Mouse (Mus musculus): ENCODE data around the gene Eea1. TPM values are rescaled to one million over a fixed set of nuclear protein-coding genes. Genes with fewer than 3 reads are reported as not detected.

Gene Eea1
- total RNA-seq, 2 experiments from 2014 or later = 16.7 to 20.7 TPM

- no peak for DNase-seq
- intact Hi-C loops (cut with DNase I; ENCODE audit: low total_unique reads) = no loop called here
Measured at GRCm38 (mm10) chr10:95940901-95941767, 684 bp downstream of the Eea1 start.

- intact Hi-C loops (cut with DNase I; ENCODE audit: low total_unique reads) = no loop called here
- no peak for DNase-seq
Measured at GRCm38 (mm10) chr10:95941768-95942425, 1.4 kb downstream of the Eea1 start.

DNA sequence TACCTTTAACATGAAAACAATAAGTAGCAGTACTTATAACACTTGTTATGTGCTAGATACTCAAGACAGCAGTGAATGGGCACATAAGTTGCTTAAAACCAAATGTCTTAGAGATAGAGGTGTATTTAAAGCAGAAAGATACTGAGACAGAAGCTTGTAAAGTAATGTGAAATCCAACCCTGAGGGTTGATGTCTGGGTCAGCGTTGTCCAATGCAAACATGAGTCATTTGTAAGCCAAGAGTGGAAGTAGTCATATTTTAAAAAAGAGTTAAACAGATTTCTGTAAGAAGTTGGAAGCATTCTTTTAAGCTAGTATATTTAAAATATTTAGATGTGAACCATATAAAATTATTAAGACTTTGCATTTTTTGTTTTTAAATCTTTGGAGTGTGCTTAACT is 4.6 kb downstream of the Eea1 start:
- intact Hi-C loops (cut with DNase I; ENCODE audit: low total_unique reads) = no loop called here

GRCm38 (mm10) chr10:95949410-95949809 is 9.0 kb downstream of the Eea1 start:
- no peak for DNase-seq
- intact Hi-C loops (cut with DNase I; ENCODE audit: low total_unique reads) = no loop called here

More for the DNA sequence above, 4.6 kb downstream of the Eea1 start:
- no peak for DNase-seq

GRCm38 (mm10) chr10:95950194-95950593 is 9.7 kb downstream of the Eea1 start:
- intact Hi-C loops (cut with DNase I; ENCODE audit: low total_unique reads) = no loop called here
- DNase-seq = no peak

GRCm38 (mm10) chr10:95950797-95951196 is 10.3 kb downstream of the Eea1 start:
- no peak for DNase-seq
- intact Hi-C loops (cut with DNase I; ENCODE audit: low total_unique reads) = no loop called here

DNA sequence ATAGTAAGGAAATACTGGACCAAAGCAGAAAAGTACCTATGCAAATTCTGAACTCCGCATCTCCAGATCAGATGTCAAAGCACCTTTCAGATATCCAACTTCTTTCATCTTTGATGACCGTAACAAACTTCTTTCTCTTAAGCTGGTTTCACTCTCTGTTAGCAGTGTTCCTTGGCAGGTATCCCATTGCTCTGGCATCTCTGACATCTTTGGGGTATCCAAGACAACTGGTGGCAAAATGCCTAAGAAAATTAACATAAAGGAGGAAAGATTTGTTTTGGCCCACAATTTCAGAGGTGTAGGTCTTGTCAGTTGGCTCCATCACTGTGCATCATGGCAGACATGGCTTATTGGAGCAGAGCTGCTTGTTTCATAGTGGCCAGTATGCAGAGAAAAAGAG is 10.9 kb downstream of the Eea1 start:
- intact Hi-C loops (cut with DNase I; ENCODE audit: low total_unique reads) = no loop called here

DNA sequence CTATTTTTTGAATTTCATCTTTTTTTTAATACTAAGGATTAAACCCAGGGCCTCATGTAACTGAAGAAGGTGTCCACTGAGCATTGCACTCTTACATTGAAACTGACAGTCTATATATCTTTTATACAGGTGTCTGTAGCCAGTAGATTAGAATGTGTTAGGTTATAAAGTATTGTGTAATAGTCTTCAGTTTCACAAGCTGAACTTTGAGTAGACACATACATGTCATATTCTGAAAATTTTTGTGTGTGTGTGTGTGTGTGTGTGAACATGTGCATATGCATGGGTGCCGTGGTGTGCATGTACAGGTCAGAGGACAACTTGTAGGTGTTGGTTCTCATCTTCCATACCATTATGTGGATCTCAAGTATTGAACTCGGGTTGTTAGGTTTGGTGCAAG is 16.2 kb downstream of the Eea1 start:
- intact Hi-C loops (cut with DNase I; ENCODE audit: low total_unique reads) = no loop called here

More for the DNA sequence above, 10.9 kb downstream of the Eea1 start:
- no peak for DNase-seq

DNA sequence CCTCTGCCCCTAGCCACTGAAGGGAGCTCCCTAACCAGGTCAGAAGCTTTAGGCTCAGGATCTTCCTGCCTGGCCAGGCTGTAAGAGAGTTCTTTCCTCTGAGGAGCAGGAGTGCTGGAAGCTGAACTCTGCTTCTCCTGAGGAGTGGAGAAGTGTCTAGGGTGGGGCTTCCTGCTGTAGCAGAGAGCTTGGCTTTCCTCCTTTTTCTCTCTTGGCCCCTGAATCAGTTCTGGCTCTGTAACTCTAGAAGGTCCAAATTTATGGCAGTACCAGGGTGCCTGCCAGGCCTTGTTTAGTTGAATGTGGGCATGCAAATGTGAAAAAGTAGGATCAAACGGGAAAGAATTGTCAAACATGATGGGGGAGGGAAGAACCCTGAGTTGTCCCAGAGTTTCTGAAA is 17.1 kb downstream of the Eea1 start:
- DNase-seq = no peak

More for the DNA sequence above, 16.2 kb downstream of the Eea1 start:
- DNase-seq = no peak

DNA sequence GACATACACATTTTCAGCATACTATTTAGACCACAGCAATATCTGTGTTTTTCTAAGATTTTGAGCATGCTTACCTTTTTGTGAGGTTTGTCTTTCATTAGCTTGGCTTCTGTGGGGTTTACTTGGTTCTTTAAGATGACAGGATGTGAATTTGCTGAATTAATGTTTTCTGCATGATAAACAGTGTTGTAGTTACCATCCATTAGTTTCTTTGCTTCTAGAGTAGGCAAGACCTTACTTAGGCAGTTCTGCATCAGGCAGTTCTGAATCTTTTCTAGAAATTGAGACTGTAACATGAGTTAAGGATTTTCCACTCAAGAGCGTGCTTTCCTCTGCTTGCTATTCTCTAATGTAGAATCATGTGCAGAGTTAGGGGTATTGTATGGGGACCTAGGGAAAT is 24.2 kb downstream of the Eea1 start:
- DNase-seq = no peak

More for the DNA sequence above, 17.1 kb downstream of the Eea1 start:
- intact Hi-C loops (cut with DNase I; ENCODE audit: low total_unique reads) = no loop called here

DNA sequence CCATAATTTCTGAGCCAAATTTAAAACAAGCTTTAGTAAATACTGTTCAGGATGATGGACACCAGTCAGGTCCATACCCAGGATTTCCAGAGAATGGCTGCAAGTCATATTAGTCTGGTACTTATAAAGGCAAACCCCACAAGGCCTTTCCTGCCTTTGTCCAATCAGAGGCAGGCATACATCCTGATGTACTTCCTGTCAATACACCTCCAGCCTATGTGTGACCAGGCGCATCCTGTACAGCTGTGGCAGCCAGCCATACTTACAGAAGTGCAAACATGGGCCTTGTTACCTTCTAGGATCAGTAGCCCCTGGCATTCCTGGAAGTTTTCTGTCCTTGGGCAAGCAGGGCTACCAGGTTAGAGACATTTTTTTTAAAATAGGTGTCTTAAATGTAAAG is 29.2 kb downstream of the Eea1 start:
- DNase-seq = no peak
- intact Hi-C loops (cut with DNase I; ENCODE audit: low total_unique reads) = no loop called here

More for the DNA sequence above, 24.2 kb downstream of the Eea1 start:
- intact Hi-C loops (cut with DNase I; ENCODE audit: low total_unique reads) = no loop called here

GRCm38 (mm10) chr10:95970744-95971212 is 30.3 kb downstream of the Eea1 start:
- no peak for DNase-seq
- intact Hi-C loops (cut with DNase I; ENCODE audit: low total_unique reads) = no loop called here

GRCm38 (mm10) chr10:95971341-95971740 is 30.9 kb downstream of the Eea1 start:
- DNase-seq = no peak
- intact Hi-C loops (cut with DNase I; ENCODE audit: low total_unique reads) = no loop called here

- DNase-seq = no peak
- intact Hi-C loops (cut with DNase I; ENCODE audit: low total_unique reads) = no loop called here
Measured at GRCm38 (mm10) chr10:95971942-95972341, 31.5 kb downstream of the Eea1 start.

DNA sequence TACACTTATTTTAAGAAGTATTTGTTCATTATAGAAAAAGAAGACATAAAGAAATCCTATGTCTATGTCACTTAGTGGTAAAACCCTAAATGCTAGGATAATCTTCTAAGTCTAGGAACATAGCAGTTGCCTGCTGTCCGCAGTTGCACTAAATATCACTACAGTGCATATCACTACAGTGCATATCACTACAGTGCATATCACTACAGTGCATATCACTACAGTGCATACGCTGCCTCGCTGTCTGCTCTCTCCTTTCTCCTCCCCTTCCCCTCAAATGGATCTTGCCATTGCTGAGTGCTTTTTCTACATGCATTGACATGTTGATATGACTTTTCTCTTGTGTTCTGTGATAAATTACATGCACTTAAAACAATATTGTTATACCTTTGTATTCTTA is 34.0 kb downstream of the Eea1 start:
- intact Hi-C loops (cut with DNase I; ENCODE audit: low total_unique reads) = no loop called here
- no peak for DNase-seq

DNA sequence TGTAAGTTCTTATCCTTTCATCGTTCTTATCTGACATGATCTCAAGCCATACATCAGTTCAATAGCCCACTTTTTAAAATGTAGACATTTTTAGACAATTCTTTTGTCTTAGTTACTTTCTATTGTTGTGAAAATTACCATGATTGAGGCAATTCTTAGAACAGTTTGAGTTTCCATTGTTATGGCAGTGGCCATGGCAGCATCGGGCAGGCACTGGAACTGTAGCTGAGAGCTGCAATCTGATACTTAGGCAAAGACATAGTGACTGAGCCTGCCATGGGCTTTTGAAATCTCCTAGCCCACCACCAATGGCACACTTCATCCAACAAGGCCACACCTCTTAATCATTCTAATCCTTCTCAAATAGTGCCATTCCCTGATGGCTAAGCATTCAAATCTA is 36.3 kb downstream of the Eea1 start:
- intact Hi-C loops (cut with DNase I; ENCODE audit: low total_unique reads) = no loop called here
- DNase-seq = no peak

DNA sequence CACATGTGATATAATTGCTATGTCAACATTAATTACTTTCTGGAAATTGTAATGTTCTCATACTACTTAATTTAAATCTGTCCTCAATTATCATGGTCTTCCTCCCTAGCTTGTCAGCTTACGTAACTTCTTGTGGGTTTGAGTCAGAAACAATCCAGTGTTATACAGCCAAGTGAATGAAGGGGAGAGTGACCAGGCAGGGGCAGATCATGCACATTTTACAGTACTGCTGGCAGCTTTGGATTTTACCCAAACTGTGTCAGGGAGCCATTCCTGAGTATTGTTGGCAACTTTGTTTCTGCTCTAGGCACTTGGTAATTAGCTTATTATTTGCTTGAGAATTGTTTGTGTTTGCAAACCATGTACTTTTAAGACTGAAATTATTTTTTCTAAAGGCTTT is 49.3 kb downstream of the Eea1 start:
- intact Hi-C loops (cut with DNase I; ENCODE audit: low total_unique reads) = no loop called here
- no peak for DNase-seq

DNA sequence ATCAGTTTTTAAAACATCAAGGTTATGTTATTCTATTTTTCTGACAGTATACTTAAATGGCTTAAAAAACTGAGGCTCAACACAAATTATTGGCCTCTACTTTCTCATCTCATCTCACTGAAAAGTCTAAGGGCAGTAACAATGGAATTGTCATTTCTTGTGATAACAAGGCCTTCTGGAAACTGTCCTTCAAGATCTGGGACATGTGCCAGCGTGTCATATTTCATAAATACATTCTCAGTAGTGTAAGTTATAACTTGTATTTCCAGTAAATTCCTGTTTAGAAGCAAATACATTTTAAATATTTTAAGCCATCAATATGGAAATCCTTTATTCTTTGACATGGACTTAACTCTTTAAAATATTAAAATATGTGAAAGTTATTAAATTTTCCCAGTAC is 50.7 kb downstream of the Eea1 start:
- intact Hi-C loops (cut with DNase I; ENCODE audit: low total_unique reads) = no loop called here
- DNase-seq = no peak

- no peak for DNase-seq
- intact Hi-C loops (cut with DNase I; ENCODE audit: low total_unique reads) = no loop called here
Measured at GRCm38 (mm10) chr10:96000904-96001303, 60.5 kb downstream of the Eea1 start.

DNA sequence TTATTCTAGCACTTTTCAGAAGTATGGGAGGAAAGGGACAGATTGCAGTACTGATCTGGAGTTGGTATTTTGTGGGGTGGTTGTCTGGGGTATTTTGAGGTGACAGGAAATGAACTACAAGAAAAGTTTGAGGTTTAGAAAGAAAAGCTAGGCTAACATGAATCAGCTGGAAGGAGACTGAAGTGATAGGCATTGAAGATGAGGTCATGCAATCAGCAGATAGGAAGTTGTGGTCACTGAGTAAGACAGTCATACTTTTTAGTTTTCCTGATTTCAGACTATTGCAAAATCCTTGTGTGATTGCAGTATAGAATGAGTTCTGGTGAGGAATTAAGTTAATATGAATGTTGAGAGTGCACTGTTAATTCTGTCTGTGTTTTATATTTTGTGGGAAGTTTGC is 75.3 kb downstream of the Eea1 start:
- intact Hi-C loops (cut with DNase I; ENCODE audit: low total_unique reads) = no loop called here
- no peak for DNase-seq

DNA sequence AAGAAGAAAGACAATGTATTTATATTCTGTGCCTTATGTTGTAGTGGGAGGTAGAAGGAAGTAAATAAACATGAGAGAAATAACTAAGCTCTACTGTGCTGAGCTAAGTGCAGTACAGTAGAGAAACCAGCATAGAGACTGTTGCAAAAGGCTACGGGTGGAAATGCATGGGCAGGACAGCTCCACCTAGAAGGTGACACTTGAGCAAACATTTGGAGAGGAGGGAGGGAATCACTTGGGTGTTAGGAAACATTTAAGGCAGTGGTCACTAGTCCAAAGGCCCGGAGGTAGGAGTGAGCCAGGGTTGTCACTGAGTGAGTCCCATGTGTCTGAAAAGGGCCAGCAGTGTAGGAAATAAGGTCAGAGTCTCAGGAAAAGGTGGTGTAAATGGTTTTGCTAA is 77.0 kb downstream of the Eea1 start:
- no peak for DNase-seq
- intact Hi-C loops (cut with DNase I; ENCODE audit: low total_unique reads) = no loop called here
